Mouse (Mus musculus): ENCODE results near the gene Abcc2.

DNA sequence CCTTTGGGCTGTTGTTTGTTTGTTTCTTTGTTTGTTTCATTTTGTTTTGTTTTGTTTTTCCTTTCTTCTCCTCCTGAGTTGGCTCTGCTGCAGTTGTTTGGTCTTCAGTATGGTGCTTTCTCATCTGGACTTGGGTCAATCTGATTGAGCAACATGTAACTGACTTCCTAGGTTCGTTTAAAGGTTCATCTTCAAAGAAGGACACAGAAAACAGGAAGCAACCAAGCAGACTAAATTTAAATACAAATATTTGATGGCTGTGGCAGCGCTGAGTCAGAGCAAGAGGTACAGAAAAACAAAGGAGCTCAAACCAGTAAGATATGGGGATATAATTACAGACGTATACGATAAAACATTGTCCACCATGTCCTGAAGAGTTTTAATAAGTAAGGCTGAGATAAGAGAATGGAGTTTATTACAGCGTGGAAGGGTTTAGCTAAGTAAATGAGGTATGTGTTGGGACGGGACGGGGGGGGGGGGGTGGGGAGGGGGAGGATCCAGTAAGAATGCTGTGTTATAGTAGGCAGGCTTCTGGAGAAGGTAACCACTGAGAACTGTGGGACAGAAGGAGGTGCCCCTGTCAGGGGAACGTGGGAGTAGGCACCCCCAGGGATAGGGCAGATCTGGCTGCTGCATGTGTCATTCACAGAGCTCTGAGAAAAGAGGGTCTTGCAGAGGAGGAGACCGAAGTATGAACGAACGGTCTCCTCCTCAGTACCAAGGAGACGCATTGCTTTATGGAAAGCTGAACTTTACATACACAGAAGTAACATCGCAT, 4.4 kb downstream of the Abcc2 start:
- TF ChIP-seq POLR2A (IDR thresholded peaks at IDR 0.05; ENCODE audit: insufficient read depth, low read length) = no peak
- no peak for TF ChIP-seq CTCF (IDR thresholded peaks at IDR 0.05; ENCODE audit: low read depth, low read length)
